Mouse (Mus musculus) brown adipose tissue, adult 24 weeks (tissue): ENCODE data around the gene Txn1. TPM values are rescaled to one million over a fixed set of nuclear protein-coding genes. Genes with fewer than 3 reads are reported as not detected.

Experiments
- H3K27ac ChIP-seq: fragments of 200-500 bp; replicated peaks from 2 replicates; pipeline ENCODE4 v1.5.1; 2012; ENCODE audit warnings: low read depth, mild to moderate bottlenecking, low read length
- H3K4me1 ChIP-seq: fragments of 200-500 bp; 2 replicates; pipeline ENCODE4 v1.6.1; 2012; ENCODE audit warnings: low read length, mixed read lengths; ENCODE audit not compliant: control insufficient read depth, insufficient read depth, insufficient read length
- H3K4me3 ChIP-seq: fragments of 200-500 bp; 2 replicates; pipeline ENCODE4 v1.5.1; 2012; ENCODE audit warnings: low read depth, mild to moderate bottlenecking, low read length, moderate library complexity; ENCODE audit not compliant: insufficient read depth
- polyA plus RNA-seq: library from polyadenylated mRNA; stranded (reverse); fragments of >200 nt; gene quantifications from 2 replicates; pipeline ENCODE4 v1.2.4, GENCODE M21; 2012; ENCODE audit not compliant: missing spikeins, insufficient read depth, insufficient read length

Gene Txn1
- polyA plus RNA-seq, 1 experiment = 213 TPM

DNA sequence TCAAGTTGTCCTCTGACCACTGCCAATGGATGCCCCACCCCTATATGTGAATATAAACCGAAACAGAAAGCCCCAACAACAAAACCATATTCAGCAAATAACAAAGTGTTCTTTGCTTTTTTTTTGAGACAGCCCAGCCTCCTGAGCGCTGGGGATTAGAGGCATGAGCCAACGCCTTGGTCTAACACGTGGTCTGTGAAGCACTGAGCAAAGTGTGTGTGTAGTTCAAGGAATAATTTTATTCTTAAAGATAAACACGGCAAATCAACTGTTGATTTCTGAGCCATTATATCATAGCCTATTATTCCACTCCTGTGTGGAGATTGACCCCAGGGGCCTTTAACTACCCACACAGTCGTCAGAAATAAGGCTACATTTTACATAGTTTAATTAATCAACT, 1.6 kb downstream of the Txn1 start:
- peak overlapping the region; percentile 76 for H3K4me3 ChIP-seq
- 0 out of 2 replicates have a peak overlapping the region, but pooled peaks have one; percentile 38 for H3K27ac ChIP-seq
- peaks cover 18% of the 10 kb centered on the region for H3K4me1 ChIP-seq

DNA sequence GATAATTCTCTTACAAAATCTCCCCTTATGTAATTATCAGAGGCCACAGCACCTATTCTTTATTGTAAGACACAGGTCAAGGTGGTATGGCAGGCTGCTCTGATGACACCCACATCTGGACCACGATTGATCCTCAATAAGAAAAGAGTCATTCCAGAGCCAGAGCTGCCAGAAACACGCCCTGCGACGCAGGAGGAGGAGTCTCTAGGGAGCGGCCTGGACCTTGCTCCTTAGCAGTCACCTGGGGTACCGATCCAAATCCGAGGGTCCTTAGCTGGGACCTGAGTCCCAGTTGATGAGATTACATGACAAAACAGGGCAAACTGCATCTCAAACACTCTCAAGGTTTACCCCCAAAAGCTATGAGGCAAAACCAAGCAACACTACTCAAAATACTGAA, 2.4 kb downstream of the Txn1 start:
- peaks cover 18% of the 10 kb centered on the region for H3K4me1 ChIP-seq
- H3K4me3 ChIP-seq = no peak overlapping the region
- no peak overlapping the region; the same call in 1 of the 2 replicates for H3K27ac ChIP-seq

DNA sequence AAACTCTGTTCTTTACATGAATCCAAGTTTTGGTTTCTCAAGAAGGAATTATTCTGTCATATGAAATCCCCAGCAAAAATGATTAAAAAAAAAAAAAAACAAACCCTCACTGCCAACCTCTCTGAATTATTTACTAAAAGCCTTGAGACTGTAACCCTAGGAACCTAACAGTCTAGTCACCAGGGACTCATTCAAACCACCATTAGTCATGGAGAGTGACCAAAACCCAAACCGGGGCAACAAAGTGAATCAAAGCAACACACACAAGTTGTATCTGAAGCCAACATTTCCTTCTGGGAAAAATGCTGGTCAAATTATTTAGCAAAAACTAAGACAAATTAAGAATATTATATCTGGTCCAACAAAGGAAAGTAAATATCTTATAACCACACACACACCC, 3.3 kb downstream of the Txn1 start:
- Histone ChIP-seq H3K27ac (no peak overlapping the region), H3K4me1 (peaks cover 18% of the 10 kb centered on the region), H3K4me3 (no peak overlapping the region)

DNA sequence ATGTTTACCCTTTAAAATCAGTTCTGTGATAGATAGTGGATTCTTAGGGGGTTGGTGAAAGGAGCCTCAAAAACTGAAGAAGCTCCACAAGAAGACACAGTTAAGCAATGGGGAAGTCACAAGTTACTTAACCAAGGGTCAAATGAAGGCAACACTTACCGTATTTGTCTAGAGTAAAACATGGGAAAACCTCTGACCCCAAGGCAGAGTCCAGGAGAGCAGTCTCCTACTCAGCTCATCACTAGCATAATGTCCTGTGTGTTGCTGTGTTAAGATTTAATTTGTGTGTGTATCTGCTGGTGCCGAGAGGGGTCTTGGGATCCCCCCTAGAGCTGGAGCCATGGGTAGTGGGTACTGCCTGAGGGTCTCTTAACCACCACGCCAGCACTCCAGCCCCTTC, 3.8 kb downstream of the Txn1 start:
- peaks cover 17% of the 10 kb centered on the region for H3K4me1 ChIP-seq
- peak overlapping the region; percentile 35; the same call in 1 of the 2 replicates for H3K27ac ChIP-seq
- H3K4me3 ChIP-seq = no peak overlapping the region

DNA sequence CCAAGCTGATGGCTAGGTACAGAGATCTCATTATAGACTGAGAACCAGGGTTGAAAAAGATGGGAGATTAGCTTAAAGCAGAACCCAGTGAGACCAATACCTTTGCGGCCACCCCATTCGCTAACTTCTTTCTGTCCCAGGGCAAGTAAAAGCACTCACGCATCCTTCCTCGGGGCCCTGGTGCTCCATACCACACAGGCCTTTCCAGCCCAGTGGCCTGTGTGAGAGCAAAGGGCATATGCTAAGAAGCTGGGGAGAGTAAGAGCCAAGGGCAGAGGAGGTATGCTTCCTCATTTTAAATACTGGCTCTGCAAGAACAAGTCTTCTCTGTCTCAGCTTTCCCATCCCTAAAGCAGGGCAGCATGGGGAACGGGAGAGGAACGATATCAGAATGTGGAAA, 6.3 kb downstream of the Txn1 start:
- Histone ChIP-seq H3K27ac (no peak overlapping the region), H3K4me3 (no peak overlapping the region), H3K4me1 (peaks cover 13% of the 10 kb centered on the region)

DNA sequence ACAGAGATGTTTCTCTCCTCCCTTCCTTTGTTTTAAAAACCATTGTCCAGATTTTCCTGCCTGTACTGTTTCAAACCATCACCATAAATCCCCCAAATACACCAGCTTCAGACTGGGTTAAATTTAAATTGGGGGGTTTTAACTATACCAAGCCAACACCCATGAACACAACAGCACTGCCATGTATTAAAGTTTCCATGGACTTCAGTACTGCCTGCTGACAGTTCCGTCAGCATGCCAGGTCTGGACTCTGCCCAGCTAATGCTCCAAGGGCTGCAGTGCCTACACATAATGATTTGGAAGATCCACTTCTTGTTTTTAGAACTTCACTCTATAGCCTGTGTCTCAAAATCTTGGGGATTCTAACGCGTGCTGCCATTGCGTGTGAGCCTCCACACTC, 8.7 kb downstream of the Txn1 start:
- Histone ChIP-seq H3K4me3 (no peak overlapping the region), H3K4me1 (peaks cover 1% of the 10 kb centered on the region; the same call in 1 of the 2 replicates), H3K27ac (no peak overlapping the region)

DNA sequence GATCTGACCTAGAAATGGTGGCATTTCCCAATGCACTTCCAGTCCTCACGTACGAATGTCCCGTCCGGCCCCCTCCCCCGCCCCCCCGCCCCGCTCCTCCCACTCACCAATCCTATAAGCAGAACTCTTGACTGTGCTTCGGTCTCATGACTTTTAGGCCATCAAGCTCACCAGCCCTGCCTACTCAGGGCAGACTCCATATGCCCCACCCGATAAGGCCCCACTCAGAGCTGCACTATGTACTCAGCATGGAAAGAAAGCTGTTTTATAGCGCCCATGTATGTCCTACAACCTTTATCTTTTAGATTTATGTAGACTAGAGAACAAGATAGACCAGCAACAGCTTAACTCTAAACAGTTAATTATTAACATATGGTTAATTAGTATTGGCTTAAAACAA, 9.2 kb downstream of the Txn1 start:
- no peak overlapping the region for H3K27ac ChIP-seq
- H3K4me1 ChIP-seq = no peaks in the 10 kb centered on the region
- no peak overlapping the region for H3K4me3 ChIP-seq

DNA sequence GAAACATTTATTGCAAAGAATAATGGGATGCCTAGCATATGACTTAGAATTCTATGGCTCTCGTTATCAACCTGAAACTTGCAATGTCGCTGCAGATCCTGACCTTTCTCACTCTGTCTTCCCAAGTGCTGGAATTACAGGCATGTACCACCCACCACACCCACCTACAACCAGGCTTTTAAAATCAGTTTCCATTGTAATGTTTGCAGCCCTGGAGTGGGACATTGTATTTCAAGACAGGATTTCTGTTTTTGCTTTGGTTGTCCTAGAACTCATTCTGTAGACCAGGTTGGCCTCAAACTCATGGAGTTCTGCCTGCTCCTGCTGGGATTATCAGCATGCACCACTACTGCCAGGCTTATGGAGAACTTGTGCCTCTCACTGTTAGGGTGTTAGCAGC, 13.3 kb downstream of the Txn1 start:
- Histone ChIP-seq H3K4me3 (no peak overlapping the region), H3K4me1 (no peaks in the 10 kb centered on the region), H3K27ac (no peak overlapping the region)

DNA sequence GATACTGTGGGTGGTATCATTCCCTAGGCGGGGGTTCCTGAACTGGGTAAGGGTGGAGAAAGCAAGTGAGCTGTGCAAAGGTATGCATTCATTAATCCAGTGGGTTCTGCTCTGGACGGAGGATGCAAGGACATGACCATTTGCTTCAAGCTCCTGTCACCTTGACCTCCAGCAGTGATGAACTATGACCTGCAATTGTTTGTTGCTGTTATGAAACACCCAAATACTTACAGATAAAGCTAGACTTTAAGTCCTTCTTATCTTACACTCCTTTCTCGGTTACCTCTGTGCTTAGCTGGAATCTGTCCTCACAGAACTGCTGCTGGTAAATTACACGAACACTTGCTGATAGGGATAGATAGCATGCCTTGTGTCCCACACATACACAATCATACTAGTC, 15.6 kb downstream of the Txn1 start:
- no peak overlapping the region for H3K27ac ChIP-seq
- no peaks in the 10 kb centered on the region for H3K4me1 ChIP-seq
- H3K4me3 ChIP-seq = no peak overlapping the region

DNA sequence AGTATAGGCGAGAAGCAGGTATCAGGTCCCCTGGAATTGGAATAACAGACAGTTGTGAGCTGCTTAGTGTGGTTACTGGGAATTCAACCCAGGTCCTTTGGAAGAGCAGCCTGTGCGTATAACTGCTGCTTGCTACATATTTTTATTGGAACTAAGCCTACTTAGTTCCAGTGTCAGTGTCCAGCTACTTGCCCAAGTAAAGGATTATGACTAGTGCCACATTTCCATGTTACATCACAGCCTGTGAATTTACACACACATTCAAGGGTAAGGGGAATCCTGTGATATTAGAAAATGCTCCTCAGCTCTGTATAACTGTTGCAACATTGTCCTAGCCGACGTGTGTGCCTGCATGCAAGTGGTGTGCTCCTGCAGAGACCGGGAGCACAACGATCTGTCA, 18.9 kb downstream of the Txn1 start:
- Histone ChIP-seq H3K4me1 (no peaks in the 10 kb centered on the region), H3K27ac (no peak overlapping the region), H3K4me3 (no peak overlapping the region)

DNA sequence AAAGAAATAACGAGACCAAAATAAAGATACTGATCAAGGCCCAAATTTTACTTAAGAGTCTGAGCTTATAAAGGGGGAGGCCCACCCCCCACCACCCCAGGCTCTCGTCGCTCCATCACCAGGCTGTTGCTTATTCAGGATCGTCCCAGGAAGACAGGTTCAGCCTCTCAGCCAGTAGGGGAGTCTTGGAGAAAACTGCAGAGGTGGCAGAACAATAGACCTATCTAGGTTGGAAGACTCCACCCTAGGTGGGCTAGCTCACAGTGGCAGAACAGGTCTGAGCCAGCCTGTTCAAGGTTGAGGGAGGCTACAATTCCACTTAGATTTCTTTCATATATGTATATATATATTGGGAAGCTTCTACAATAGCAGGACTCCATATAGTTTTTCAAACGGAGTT, 22.0 kb downstream of the Txn1 start:
- no peak overlapping the region for H3K4me3 ChIP-seq
- no peaks in the 10 kb centered on the region for H3K4me1 ChIP-seq
- H3K27ac ChIP-seq = no peak overlapping the region

DNA sequence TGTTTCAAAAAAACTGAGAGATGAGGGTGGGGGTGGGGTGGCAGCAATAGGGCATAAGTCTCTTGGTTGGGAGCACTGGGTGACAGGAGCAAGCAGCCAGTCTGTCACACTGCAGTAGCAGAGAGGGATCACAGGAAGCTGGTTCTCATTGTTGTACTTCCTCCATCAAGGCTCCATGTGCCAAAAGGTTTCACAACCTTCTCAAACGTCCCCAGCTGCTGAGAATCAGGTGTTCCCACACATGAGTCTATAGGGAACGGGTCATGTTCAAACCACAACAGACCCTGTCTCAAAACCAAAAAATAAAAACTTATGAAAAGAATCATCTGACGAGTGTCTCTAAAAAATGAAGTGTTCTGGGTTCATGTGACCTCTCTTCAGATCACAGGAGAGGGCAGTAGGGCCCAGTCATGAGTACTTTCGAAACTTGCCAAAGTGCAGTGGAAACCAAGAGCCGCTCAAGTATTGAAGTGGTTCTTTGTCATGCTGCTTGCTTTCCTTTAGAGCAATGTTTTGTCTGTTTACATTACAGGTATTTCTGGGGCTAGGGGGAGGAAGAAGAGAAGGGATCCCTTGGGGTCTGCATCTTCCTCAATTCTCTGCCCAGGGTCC, 25.5 kb downstream of the Txn1 start:
- H3K27ac ChIP-seq = no peak overlapping the region
- no peaks in the 10 kb centered on the region for H3K4me1 ChIP-seq
- H3K4me3 ChIP-seq = no peak overlapping the region

DNA sequence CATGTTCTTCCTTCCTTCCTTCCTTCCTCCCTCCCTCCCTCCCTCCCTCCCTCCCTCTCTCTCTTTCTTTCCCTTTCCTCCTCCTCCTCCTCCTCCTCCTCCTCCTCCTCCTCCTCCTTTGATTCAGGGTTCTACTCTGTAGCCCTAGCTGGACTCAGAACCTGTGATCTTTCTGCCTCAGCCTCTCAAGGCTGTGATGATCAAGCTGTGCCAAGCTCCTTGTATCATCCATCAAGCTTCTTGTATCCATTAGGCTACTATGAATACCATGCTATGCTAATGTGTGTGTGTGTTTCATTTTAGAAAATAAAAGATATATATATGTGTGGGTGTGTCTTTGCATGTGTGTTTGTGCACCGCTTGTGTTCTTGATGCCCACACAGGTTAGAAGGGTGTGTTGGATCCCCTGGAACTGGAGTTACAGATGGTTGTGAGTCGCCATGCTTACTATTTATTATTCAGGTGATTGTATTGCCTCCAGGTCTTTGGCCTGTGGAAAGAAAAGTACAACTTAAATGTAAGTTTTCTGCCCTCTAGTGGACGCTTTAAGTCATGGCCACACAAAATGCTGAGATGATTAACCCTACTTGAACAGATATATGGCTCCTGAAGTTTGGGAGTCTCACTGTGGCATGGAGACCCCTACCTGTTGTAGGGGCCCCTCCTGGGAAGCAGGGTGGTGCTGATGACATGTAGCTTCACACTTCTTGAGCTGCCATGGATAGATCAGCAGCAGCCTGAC, 28.6 kb downstream of the Txn1 start:
- Histone ChIP-seq H3K4me1 (no peaks in the 10 kb centered on the region), H3K4me3 (no peak overlapping the region), H3K27ac (no peak overlapping the region)

DNA sequence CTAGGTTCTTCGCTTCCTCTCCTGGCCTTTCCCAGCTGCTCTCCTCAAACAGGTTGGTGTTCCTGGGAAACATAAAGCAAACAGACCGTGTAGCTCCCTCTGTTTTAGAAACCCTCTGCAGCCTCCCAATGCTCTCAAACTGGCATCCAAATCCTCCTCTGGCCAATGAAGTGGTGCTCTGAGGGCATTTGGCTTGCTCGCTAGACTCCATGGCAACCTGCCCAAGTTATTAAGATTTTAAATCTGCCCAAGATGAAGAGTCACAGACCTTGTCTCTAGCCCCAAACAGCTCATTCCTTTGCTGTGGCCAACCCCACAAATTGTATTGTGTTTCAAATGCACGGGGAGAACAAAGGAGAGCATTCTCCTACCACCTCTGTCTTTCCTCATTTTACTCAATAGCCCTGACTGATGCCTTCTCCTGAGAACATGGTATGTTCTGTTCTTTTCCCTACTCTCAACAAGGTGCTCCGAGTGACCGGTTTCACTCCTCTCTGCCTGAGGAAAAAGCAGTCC, 31.6 kb downstream of the Txn1 start:
- Histone ChIP-seq H3K4me3 (no peak overlapping the region), H3K4me1 (no peaks in the 10 kb centered on the region), H3K27ac (no peak overlapping the region)

DNA sequence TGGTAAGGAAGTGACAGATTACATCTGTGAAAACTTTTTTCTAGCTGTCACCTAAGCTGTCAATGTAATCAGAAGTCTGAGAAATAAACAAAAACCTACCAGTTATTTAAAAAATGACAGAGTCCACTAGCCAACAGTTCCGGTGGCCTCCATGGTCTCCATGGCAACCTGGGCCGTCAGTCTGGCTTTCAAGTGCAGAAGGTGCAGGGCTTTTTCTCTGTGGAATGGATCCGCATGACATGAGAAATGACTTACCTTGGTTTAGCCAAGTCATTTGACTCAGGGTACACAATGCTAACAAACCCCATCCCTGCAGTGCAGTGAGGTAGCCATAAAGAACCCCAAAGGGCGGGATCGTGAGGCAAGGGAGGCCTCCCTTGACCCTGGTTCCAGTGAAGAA, 34.0 kb downstream of the Txn1 start:
- Histone ChIP-seq H3K4me1 (no peaks in the 10 kb centered on the region), H3K27ac (no peak overlapping the region), H3K4me3 (no peak overlapping the region)

DNA sequence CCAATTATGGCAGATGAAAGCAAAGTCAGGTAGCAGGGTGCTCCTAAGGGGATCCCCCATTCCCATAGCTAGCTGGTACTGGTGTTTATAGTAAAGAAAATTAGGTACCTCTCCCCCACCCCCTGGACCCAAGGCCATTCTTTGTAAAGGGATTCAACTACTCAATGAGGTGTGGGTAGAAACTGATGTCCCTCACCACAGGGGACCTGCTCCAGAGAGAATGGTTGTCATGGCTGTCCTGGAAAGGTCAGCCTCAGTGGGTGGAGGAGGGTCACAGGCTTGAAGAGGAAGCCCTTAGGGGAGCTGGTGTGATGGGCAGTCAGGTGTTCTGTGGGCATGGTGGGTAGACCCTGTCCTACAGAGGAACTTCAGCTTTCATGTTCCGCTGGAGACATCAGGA, 35.7 kb downstream of the Txn1 start:
- H3K4me3 ChIP-seq = no peak overlapping the region
- no peak overlapping the region for H3K27ac ChIP-seq
- H3K4me1 ChIP-seq = no peaks in the 10 kb centered on the region
